ENCODE assay signal across 18 mouse cellular contexts in the genomic region with DNA sequence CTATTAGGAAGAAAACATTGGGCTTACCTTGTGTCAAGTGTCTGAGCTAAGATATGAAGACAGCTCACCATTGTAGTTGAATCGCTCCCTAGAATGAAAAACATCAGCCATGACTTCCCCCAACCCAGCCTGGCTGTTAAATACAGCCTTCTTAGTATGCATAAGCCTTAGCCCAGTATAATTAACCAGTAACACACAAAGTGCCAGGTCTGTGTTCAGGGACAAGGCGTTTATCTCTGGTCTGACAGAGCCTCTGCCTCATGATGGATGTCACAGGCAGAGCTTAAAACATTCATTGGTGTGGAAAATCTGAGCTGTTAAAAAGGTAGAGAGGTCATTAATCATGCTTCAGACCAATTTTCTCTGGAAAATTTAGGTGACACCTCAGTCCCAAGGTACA.
DNase-seq lines count a peak whose midpoint lies in the region; ATAC-seq and TF ChIP-seq lines count a peak whose summit lies in the region.
"Had no signal": no experiment of that assay in that cellular context is flagged by ENCODE, and none has a peak within 500 bp of the region (broad histone marks: within the 10 kb centered on the region; RNA-seq: fewer than 3 reads in every experiment).

No protein-coding gene starts in this region.

- DNase-seq in midbrain, embryonic 10.5 days (ENCODE audit: low spot score) = no peak
- peak; percentile 12 for DNase-seq in hindbrain, embryonic 10.5 days (ENCODE audit: low spot score)
- DNase-seq in hindbrain, embryonic 14.5 days (ENCODE audit: low spot score) = peak; percentile 45
- DNase-seq in ovary, postnatal 10 days (ENCODE audit: low spot score) = no peak
- DNase-seq in cerebellum, adult 2 months = no peak
- DNase-seq: cerebellum, adult 9-10 months; kidney, adult 2 months; kidney, postnatal 25 days; right cerebral cortex, adult 18-20 months; thymus, postnatal 4 days had no signal

- no peaks in the 10 kb centered on the region for H3K4me1 ChIP-seq in midbrain, embryonic 12.5 days
- no peaks in the 10 kb centered on the region for H3K4me1 ChIP-seq in midbrain, embryonic 10.5 days
- H3K4me1 ChIP-seq in hindbrain, embryonic 10.5 days (replicated peaks) = no peaks in the 10 kb centered on the region; the same call in 1 of the 2 replicates
- peaks cover 5% of the 10 kb centered on the region; the same call in 1 of the 2 replicates for H3K4me1 ChIP-seq in hindbrain, embryonic 14.5 days (replicated peaks; ENCODE audit: control insufficient read depth, insufficient read depth, low read length)
- peaks cover 10% of the 10 kb centered on the region for H3K4me1 ChIP-seq in neural tube, embryonic 12.5 days
- no peaks in the 10 kb centered on the region for H3K4me1 ChIP-seq in kidney, embryonic 16.5 days (ENCODE audit: insufficient read depth, low read length)
- no peaks in the 10 kb centered on the region for H3K4me1 ChIP-seq in cerebellum, adult 2 months (ENCODE audit: control insufficient read depth, insufficient read depth, low read length)
- H3K4me1 ChIP-seq: embryonic facial prominence, embryonic 15.5 days; heart, embryonic 10.5 days; limb, embryonic 15.5 days; liver, embryonic 15.5 days had no signal

- H3K4me3 ChIP-seq in midbrain, embryonic 12.5 days = no peak overlapping the region
- no peak overlapping the region for H3K4me3 ChIP-seq in midbrain, embryonic 10.5 days
- no peak overlapping the region for H3K4me3 ChIP-seq in hindbrain, embryonic 10.5 days
- H3K4me3 ChIP-seq in hindbrain, embryonic 14.5 days (replicated peaks; ENCODE audit: low read length) = no peak overlapping the region
- no peak overlapping the region for H3K4me3 ChIP-seq in neural tube, embryonic 12.5 days
- H3K4me3 ChIP-seq in kidney, embryonic 16.5 days (ENCODE audit: low read length) = no peak overlapping the region
- no peak overlapping the region for H3K4me3 ChIP-seq in cerebellum, adult 2 months (replicated peaks; ENCODE audit: insufficient read depth, low read depth, low read length)
- H3K4me3 ChIP-seq: embryonic facial prominence, embryonic 15.5 days; heart, embryonic 10.5 days; limb, embryonic 15.5 days; liver, embryonic 15.5 days had no signal

- no peak for TF ChIP-seq CTCF in cerebellum, adult 2 months (IDR thresholded peaks at IDR 0.05; ENCODE audit: borderline replicate concordance, insufficient read depth, low read depth, low read length)

- no peaks in the 10 kb centered on the region for H3K36me3 ChIP-seq in midbrain, embryonic 12.5 days
- no peaks in the 10 kb centered on the region for H3K36me3 ChIP-seq in midbrain, embryonic 10.5 days
- no peaks in the 10 kb centered on the region for H3K36me3 ChIP-seq in hindbrain, embryonic 10.5 days
- H3K36me3 ChIP-seq in hindbrain, embryonic 14.5 days (replicated peaks; ENCODE audit: control insufficient read depth, insufficient read depth) = no peaks in the 10 kb centered on the region
- H3K36me3 ChIP-seq in neural tube, embryonic 12.5 days = no peaks in the 10 kb centered on the region
- H3K36me3 ChIP-seq in kidney, embryonic 16.5 days (ENCODE audit: insufficient read depth, low read length) = no peaks in the 10 kb centered on the region
- H3K36me3 ChIP-seq: embryonic facial prominence, embryonic 15.5 days; heart, embryonic 10.5 days; limb, embryonic 15.5 days; liver, embryonic 15.5 days had no signal

- ATAC-seq in midbrain, embryonic 12.5 days (ENCODE audit: low FRiP score, low read depth) = peak; percentile 68; the same call in 1 of the 2 replicates
- ATAC-seq in hindbrain, embryonic 14.5 days (ENCODE audit: low FRiP score) = peak; percentile 81
- ATAC-seq in neural tube, embryonic 12.5 days (ENCODE audit: low FRiP score, low read depth) = peak; percentile 91
- ATAC-seq in kidney, embryonic 16.5 days (ENCODE audit: low FRiP score, low TSS enrichment) = no peak
- ATAC-seq: lung, postnatal 0 days had no signal

- H3K9ac ChIP-seq in midbrain, embryonic 12.5 days (replicated peaks) = no peak overlapping the region
- no peak overlapping the region for H3K9ac ChIP-seq in hindbrain, embryonic 14.5 days
- no peak overlapping the region for H3K9ac ChIP-seq in neural tube, embryonic 12.5 days
- no peak overlapping the region for H3K9ac ChIP-seq in kidney, embryonic 16.5 days (replicated peaks; ENCODE audit: low read length)
- H3K9ac ChIP-seq: embryonic facial prominence, embryonic 15.5 days; limb, embryonic 15.5 days; liver, embryonic 15.5 days had no signal

- H3K27me3 ChIP-seq in midbrain, embryonic 12.5 days = no peaks in the 10 kb centered on the region
- H3K27me3 ChIP-seq in midbrain, embryonic 10.5 days (ENCODE audit: low read depth, poor library complexity, severe bottlenecking) = no peaks in the 10 kb centered on the region
- no peaks in the 10 kb centered on the region for H3K27me3 ChIP-seq in hindbrain, embryonic 10.5 days (ENCODE audit: insufficient read depth, poor library complexity, severe bottlenecking)
- no peaks in the 10 kb centered on the region for H3K27me3 ChIP-seq in hindbrain, embryonic 14.5 days (ENCODE audit: control insufficient read depth, insufficient read depth, low read length)
- no peaks in the 10 kb centered on the region for H3K27me3 ChIP-seq in neural tube, embryonic 12.5 days (replicated peaks)
- no peaks in the 10 kb centered on the region for H3K27me3 ChIP-seq in kidney, embryonic 16.5 days (ENCODE audit: insufficient read depth, low read length)
- no peaks in the 10 kb centered on the region for H3K27me3 ChIP-seq in cerebellum, adult 2 months (ENCODE audit: control insufficient read depth, insufficient read depth, low read length)
- H3K27me3 ChIP-seq: embryonic facial prominence, embryonic 15.5 days; limb, embryonic 15.5 days; liver, embryonic 15.5 days had no signal

- H3K4me2 ChIP-seq in midbrain, embryonic 12.5 days (replicated peaks) = no peak overlapping the region
- no peak overlapping the region for H3K4me2 ChIP-seq in hindbrain, embryonic 14.5 days (replicated peaks)
- no peak overlapping the region for H3K4me2 ChIP-seq in neural tube, embryonic 12.5 days (replicated peaks)
- H3K4me2 ChIP-seq in kidney, embryonic 16.5 days (replicated peaks; ENCODE audit: low read depth, low read length) = no peak overlapping the region
- H3K4me2 ChIP-seq: embryonic facial prominence, embryonic 15.5 days; limb, embryonic 15.5 days; liver, embryonic 15.5 days had no signal

- no peaks in the 10 kb centered on the region for H3K9me3 ChIP-seq in midbrain, embryonic 12.5 days
- no peaks in the 10 kb centered on the region for H3K9me3 ChIP-seq in midbrain, embryonic 10.5 days (replicated peaks)
- H3K9me3 ChIP-seq in hindbrain, embryonic 10.5 days = no peaks in the 10 kb centered on the region
- no peaks in the 10 kb centered on the region for H3K9me3 ChIP-seq in hindbrain, embryonic 14.5 days (ENCODE audit: control insufficient read depth, low read length)
- H3K9me3 ChIP-seq in neural tube, embryonic 12.5 days = no peaks in the 10 kb centered on the region
- H3K9me3 ChIP-seq in kidney, embryonic 16.5 days (ENCODE audit: low read length) = no peaks in the 10 kb centered on the region
- H3K9me3 ChIP-seq: embryonic facial prominence, embryonic 15.5 days; heart, embryonic 10.5 days; limb, embryonic 15.5 days; liver, embryonic 15.5 days had no signal

- no peak for TF ChIP-seq POLR2A in cerebellum, adult 2 months (IDR thresholded peaks at IDR 0.05; ENCODE audit: borderline replicate concordance, insufficient read depth, low read length)

- WGBS in midbrain, embryonic 12.5 days = 61% methylated on average over 2 of the region's 2 CpGs
- 81% methylated on average over 2 of the region's 2 CpGs for WGBS in midbrain, embryonic 10.5 days
- 66% methylated on average over 2 of the region's 2 CpGs for WGBS in hindbrain, embryonic 10.5 days
- 16% methylated on average over 2 of the region's 2 CpGs for WGBS in hindbrain, embryonic 14.5 days
- 26% methylated on average over 2 of the region's 2 CpGs for WGBS in neural tube, embryonic 12.5 days
- 53% methylated on average over 2 of the region's 2 CpGs for WGBS in kidney, embryonic 16.5 days
- 72% methylated on average over 2 of the region's 2 CpGs for WGBS in cerebellum, adult 2 months

- H3K27ac ChIP-seq in midbrain, embryonic 12.5 days (replicated peaks) = no peak overlapping the region
- H3K27ac ChIP-seq in midbrain, embryonic 10.5 days (replicated peaks) = no peak overlapping the region
- no peak overlapping the region for H3K27ac ChIP-seq in hindbrain, embryonic 10.5 days
- H3K27ac ChIP-seq in hindbrain, embryonic 14.5 days = peak overlapping the region; percentile 9; the same call in 1 of the 2 replicates
- no peak overlapping the region for H3K27ac ChIP-seq in neural tube, embryonic 12.5 days
- H3K27ac ChIP-seq in kidney, embryonic 16.5 days (ENCODE audit: low read length) = no peak overlapping the region
- H3K27ac ChIP-seq in cerebellum, adult 2 months (ENCODE audit: insufficient read depth, low read length) = no peak overlapping the region
- H3K27ac ChIP-seq: embryonic facial prominence, embryonic 15.5 days; heart, embryonic 10.5 days; limb, embryonic 15.5 days; liver, embryonic 15.5 days had no signal

Comparison
In these comparisons a context has a peak if more than half of its experiments do, and no peak if none do; other contexts are left out.
1. DNase-seq: peak in hindbrain, embryonic 10.5 days (single experiment) and hindbrain, embryonic 14.5 days (single experiment); none in midbrain, embryonic 10.5 days (single experiment), ovary, postnatal 10 days (single experiment) and cerebellum, adult 2 months (0 of 2).